Mouse (Mus musculus): ENCODE measurements around the gene Vcp. TPM values are rescaled to one million over a fixed set of nuclear protein-coding genes. Genes with fewer than 3 reads are reported as not detected.
A peak's percentile ranks its signal among the peaks of the same experiment; 100 is the strongest.
"Not testable (repeated sequence)": the region's sequence is repeated elsewhere in the genome, so short reads cannot be mapped to it uniquely, and the experiment has no call there.

Gene Vcp
- polyA plus RNA-seq (2015; fragmentation: Nextera tagmentation; extraction: Ambion mirVana) = 242 and 262 TPM in 2 replicates

- Histone ChIP-seq H3K4me3 (ENCODE audit: low read depth, low read length) (peak within 1 kb of the TSS; percentile 75), H3K27ac (ENCODE audit: low read length) (peak within 1 kb of the TSS; percentile 96), H3K9ac (replicated peaks; ENCODE audit: low read depth) (peak within 1 kb of the TSS; percentile 98), H3K4me1 (ENCODE audit: insufficient read depth, low read depth, low read length) (peaks cover 13% of the 10 kb centered on the region; the same call in 1 of the 2 replicates), H3K4me2 (replicated peaks; ENCODE audit: low read depth, low read length) (peak within 1 kb of the TSS; percentile 75)
- not testable (repeated sequence) for H3K9me3 ChIP-seq (ENCODE audit: low read length); H3K36me3 ChIP-seq (ENCODE audit: insufficient read depth, low read length); H3K27me3 ChIP-seq (replicated peaks; ENCODE audit: insufficient read depth, low read length)
- ATAC-seq (peak; percentile 99), DNase-seq (ENCODE audit: low spot score) (peak; percentile 100)
- WGBS = 2% methylated on average over 40 of the region's 56 CpGs
These were observed at the start of gene Vcp for GRCm38 (mm10) chr4:43000141-43000986. TSS of gene Vcp (minus strand) at chr4:43000507.

DNA sequence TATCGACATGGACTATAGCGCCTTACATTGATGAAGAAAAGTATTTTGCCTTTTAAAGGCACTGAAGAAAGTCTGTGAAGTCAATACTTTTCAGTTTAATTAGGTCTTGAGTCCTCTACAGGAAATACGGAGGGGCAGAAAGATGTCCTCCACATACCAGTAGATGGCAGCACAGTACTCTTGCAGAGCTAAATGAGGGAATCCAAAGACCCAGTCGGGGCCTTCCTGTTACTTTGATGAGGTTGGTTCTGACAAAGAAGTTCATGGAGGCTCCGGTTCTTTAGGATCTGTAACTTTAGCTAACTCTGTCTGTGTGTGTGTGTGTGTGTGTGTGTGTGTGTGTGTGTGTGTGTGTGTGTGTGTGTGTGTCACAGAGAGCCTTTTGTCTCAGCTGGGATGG is 46.9 kb upstream of the Vcp start:
- no peak for ATAC-seq
- H3K4me1 ChIP-seq (ENCODE audit: insufficient read depth, low read depth, low read length) = peaks cover 11% of the 10 kb centered on the region; the same call in 1 of the 2 replicates
- H3K9ac ChIP-seq (replicated peaks; ENCODE audit: low read depth) = no peak overlapping the region
- peak; percentile 93 for TF ChIP-seq CTCF (IDR thresholded peaks at IDR 0.05)
- TF ChIP-seq EP300 (IDR thresholded peaks at IDR 0.05) = no peak
- H3K9me3 ChIP-seq (ENCODE audit: low read length) = no peaks in the 10 kb centered on the region
- H3K27me3 ChIP-seq (replicated peaks; ENCODE audit: insufficient read depth, low read length) = no peaks in the 10 kb centered on the region
- WGBS = 8% methylated on average over 5 of the region's 5 CpGs
- no peaks in the 10 kb centered on the region for H3K36me3 ChIP-seq (ENCODE audit: insufficient read depth, low read length)
- H3K4me3 ChIP-seq (ENCODE audit: low read depth, low read length) = no peak overlapping the region
- no peak overlapping the region; the same call in 1 of the 2 replicates for H3K4me2 ChIP-seq (replicated peaks; ENCODE audit: low read depth, low read length)
- DNase-seq (ENCODE audit: low spot score) = peak; percentile 95
- no peak overlapping the region for H3K27ac ChIP-seq (ENCODE audit: low read length)

DNA sequence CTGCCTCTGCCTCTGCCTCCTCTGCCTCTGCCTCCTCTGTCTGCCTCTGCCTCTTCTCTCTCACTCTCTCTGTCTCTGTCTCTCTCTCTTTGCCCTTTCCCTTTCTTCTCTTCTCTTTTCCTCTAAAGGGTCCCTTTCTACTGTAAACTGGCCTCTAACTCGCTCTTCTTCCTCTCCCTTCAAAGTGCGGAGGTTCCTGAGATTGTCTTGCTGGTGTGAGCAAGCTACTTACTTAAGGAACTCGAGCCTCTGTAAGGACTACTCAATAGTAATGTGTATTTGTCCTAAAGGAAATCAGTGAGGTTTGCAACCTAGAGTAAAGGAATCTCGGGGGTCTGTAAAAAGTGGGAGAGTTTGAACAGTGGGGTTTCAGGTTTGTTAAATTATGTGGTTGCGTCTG is 46.3 kb upstream of the Vcp start:
- 41% methylated on average over 5 of the region's 5 CpGs for WGBS
- DNase-seq (ENCODE audit: low spot score) (no peak), ATAC-seq (no peak)
- H3K27me3 ChIP-seq (replicated peaks; ENCODE audit: insufficient read depth, low read length) = no peaks in the 10 kb centered on the region
- H3K9me3 ChIP-seq (ENCODE audit: low read length) = no peaks in the 10 kb centered on the region
- H3K9ac ChIP-seq (replicated peaks; ENCODE audit: low read depth) = no peak overlapping the region
- no peak overlapping the region for H3K4me3 ChIP-seq (ENCODE audit: low read depth, low read length)
- H3K27ac ChIP-seq (ENCODE audit: low read length) = peak overlapping the region; percentile 20; the same call in 1 of the 2 replicates
- TF ChIP-seq CTCF (IDR thresholded peaks at IDR 0.05) (no peak), EP300 (IDR thresholded peaks at IDR 0.05) (no peak)
- H3K36me3 ChIP-seq (ENCODE audit: insufficient read depth, low read length) = no peaks in the 10 kb centered on the region
- H3K4me1 ChIP-seq (ENCODE audit: insufficient read depth, low read depth, low read length) = peaks cover 11% of the 10 kb centered on the region; the same call in 1 of the 2 replicates
- peak overlapping the region; percentile 82; the same call in 1 of the 2 replicates for H3K4me2 ChIP-seq (replicated peaks; ENCODE audit: low read depth, low read length)

- H3K4me1 ChIP-seq (ENCODE audit: insufficient read depth, low read depth, low read length) = peaks cover 11% of the 10 kb centered on the region; the same call in 1 of the 2 replicates
- TF ChIP-seq EP300 (IDR thresholded peaks at IDR 0.05) = no peak
- 0 out of 2 replicates have a peak, but pooled peaks have one; percentile 2 for TF ChIP-seq CTCF (IDR thresholded peaks at IDR 0.05)
- H3K27me3 ChIP-seq (replicated peaks; ENCODE audit: insufficient read depth, low read length) = no peaks in the 10 kb centered on the region
- DNase-seq (ENCODE audit: low spot score) (peak; percentile 98), ATAC-seq (peak; percentile 93)
- H3K4me3 ChIP-seq (ENCODE audit: low read depth, low read length) = peak within 1 kb of the TSS; percentile 46
- no peaks in the 10 kb centered on the region for H3K36me3 ChIP-seq (ENCODE audit: insufficient read depth, low read length)
- no peaks in the 10 kb centered on the region for H3K9me3 ChIP-seq (ENCODE audit: low read length)
- peak within 1 kb of the TSS; percentile 43 for H3K9ac ChIP-seq (replicated peaks; ENCODE audit: low read depth)
- 3% methylated on average over 33 of the region's 33 CpGs for WGBS
- peak within 1 kb of the TSS; percentile 82 for H3K4me2 ChIP-seq (replicated peaks; ENCODE audit: low read depth, low read length)
- H3K27ac ChIP-seq (ENCODE audit: low read length) = peak within 1 kb of the TSS; percentile 91
These were observed 45.5 kb upstream of the Vcp start, which contains the start of gene Fam214b for GRCm38 (mm10) chr4:43045659-43046302. TSS of gene Fam214b (minus strand) at chr4:43046220.

DNA sequence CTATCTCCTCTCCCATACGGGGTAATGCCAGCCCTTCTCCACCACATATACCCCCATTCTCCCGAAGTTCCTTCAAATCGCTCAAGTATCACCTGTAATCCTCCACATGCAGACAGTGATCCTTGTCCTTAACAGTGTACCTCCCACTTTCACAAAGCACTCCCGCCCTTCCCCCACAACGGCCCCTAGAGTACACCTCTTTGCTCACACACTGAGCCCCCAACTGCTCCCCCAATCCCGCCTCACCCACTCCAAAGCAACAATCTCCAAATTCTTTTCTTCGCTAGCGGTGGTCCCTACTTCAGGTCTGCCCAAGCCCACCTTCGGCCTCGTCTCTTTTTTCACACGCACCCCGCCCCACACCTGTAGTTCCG is 45.0 kb upstream of the Vcp start:
- H3K9ac ChIP-seq (replicated peaks; ENCODE audit: low read depth) = peak overlapping the region; percentile 43
- H3K36me3 ChIP-seq (ENCODE audit: insufficient read depth, low read length) = no peaks in the 10 kb centered on the region
- H3K4me3 ChIP-seq (ENCODE audit: low read depth, low read length) = peak overlapping the region; percentile 46
- peak overlapping the region; percentile 82 for H3K4me2 ChIP-seq (replicated peaks; ENCODE audit: low read depth, low read length)
- peak overlapping the region; percentile 91 for H3K27ac ChIP-seq (ENCODE audit: low read length)
- H3K9me3 ChIP-seq (ENCODE audit: low read length) = no peaks in the 10 kb centered on the region
- WGBS = 5% methylated on average over 13 of the region's 13 CpGs
- H3K4me1 ChIP-seq (ENCODE audit: insufficient read depth, low read depth, low read length) = peaks cover 11% of the 10 kb centered on the region; the same call in 1 of the 2 replicates
- ATAC-seq (no peak), DNase-seq (ENCODE audit: low spot score) (no peak)
- TF ChIP-seq EP300 (IDR thresholded peaks at IDR 0.05) = no peak
- no peak for TF ChIP-seq CTCF (IDR thresholded peaks at IDR 0.05)
- H3K27me3 ChIP-seq (replicated peaks; ENCODE audit: insufficient read depth, low read length) = no peaks in the 10 kb centered on the region

DNA sequence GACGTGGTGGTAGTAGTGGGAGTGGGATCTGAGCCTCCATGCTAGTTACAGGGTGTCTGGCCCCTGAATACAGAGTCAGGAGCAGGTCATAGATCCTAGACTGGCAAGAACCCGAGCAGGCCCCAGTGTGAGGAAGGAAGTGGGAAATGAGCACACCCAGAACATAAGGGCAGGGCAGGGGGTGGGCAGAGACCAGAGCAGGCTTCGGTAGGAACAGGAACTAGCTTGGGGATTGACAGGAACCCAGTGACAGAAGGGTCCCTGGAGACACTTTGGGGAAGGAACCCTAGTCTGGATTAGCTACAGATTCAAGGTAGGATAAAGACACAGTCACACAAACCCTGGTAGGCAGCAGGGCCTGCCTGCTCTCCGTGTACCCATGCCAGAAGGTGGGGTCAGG is 44.4 kb upstream of the Vcp start:
- 0 out of 2 replicates have a peak, but pooled peaks have one; percentile 36 for TF ChIP-seq EP300 (IDR thresholded peaks at IDR 0.05)
- no peak for TF ChIP-seq CTCF (IDR thresholded peaks at IDR 0.05)
- Histone ChIP-seq H3K36me3 (ENCODE audit: insufficient read depth, low read length) (no peaks in the 10 kb centered on the region), H3K4me1 (ENCODE audit: insufficient read depth, low read depth, low read length) (peaks cover 11% of the 10 kb centered on the region; the same call in 1 of the 2 replicates), H3K4me2 (replicated peaks; ENCODE audit: low read depth, low read length) (peak overlapping the region; percentile 82), H3K9me3 (ENCODE audit: low read length) (no peaks in the 10 kb centered on the region), H3K27ac (ENCODE audit: low read length) (peak overlapping the region; percentile 91), H3K9ac (replicated peaks; ENCODE audit: low read depth) (no peak overlapping the region), H3K4me3 (ENCODE audit: low read depth, low read length) (peak overlapping the region; percentile 46), H3K27me3 (replicated peaks; ENCODE audit: insufficient read depth, low read length) (no peaks in the 10 kb centered on the region)
- 12% methylated on average over 4 of the region's 4 CpGs for WGBS
- ATAC-seq (no peak), DNase-seq (ENCODE audit: low spot score) (peak; percentile 81)

Measured in lung, postnatal 0 days (tissue).